Comparison of ENCODE assay signal across 18 mouse cellular contexts in genomic region chr1:174826562-174826961, GRCm38 (mm10).
DNase-seq lines count a peak whose midpoint lies in the region; ATAC-seq and TF ChIP-seq lines count a peak whose summit lies in the region.
"Had no signal": no experiment of that assay in that cellular context is flagged by ENCODE, and none has a peak within 500 bp of the region (broad histone marks: within the 10 kb centered on the region; RNA-seq: fewer than 3 reads in every experiment).

No protein-coding gene starts in this region.

- no peak overlapping the region for H3K27ac ChIP-seq in lung, postnatal 0 days (ENCODE audit: low read length)
- no peak overlapping the region for H3K27ac ChIP-seq in stomach, embryonic 15.5 days
- no peak overlapping the region for H3K27ac ChIP-seq in forebrain, embryonic 14.5 days (ENCODE audit: low read depth, low read length)
- no peak overlapping the region for H3K27ac ChIP-seq in thymus, adult 2 months (ENCODE audit: control insufficient read depth, insufficient read depth, low read length)
- H3K27ac ChIP-seq: embryonic facial prominence, embryonic 15.5 days; heart, embryonic 13.5 days had no signal

- peak; percentile 69 for DNase-seq in lung, postnatal 0 days (ENCODE audit: low spot score)
- no peak for DNase-seq in lung, adult 18-20 months
- DNase-seq in embryo, embryonic 9.5 days (ENCODE audit: extremely low spot score), result peak; percentile 19
- no peak for DNase-seq in left cerebral cortex, postnatal 14 days (ENCODE audit: low spot score in 2 of 2)
- DNase-seq in forebrain, embryonic 14.5 days (ENCODE audit: low spot score), result no peak
- DNase-seq in thymus, adult 2 months, result no peak
- DNase-seq: adrenal gland, adult 8-10 months; adrenal gland, postnatal 36 days; cerebellum, adult 8-10 months; cerebellum, postnatal 14 days; gastrocnemius, postnatal 10 days; heart, postnatal 36 days had no signal

- H3K36me3 ChIP-seq in lung, postnatal 0 days (ENCODE audit: insufficient read depth, low read length), result no peaks in the 10 kb centered on the region
- H3K36me3 ChIP-seq in stomach, embryonic 15.5 days, result no peaks in the 10 kb centered on the region
- no peaks in the 10 kb centered on the region for H3K36me3 ChIP-seq in forebrain, embryonic 14.5 days (ENCODE audit: control insufficient read depth, insufficient read depth, low read length)
- H3K36me3 ChIP-seq in thymus, adult 2 months (ENCODE audit: control insufficient read depth, insufficient read depth, low read length), result no peaks in the 10 kb centered on the region
- H3K36me3 ChIP-seq: embryonic facial prominence, embryonic 15.5 days; heart, embryonic 13.5 days had no signal

- no peak for TF ChIP-seq CTCF in lung, postnatal 0 days (IDR thresholded peaks at IDR 0.05)
- TF ChIP-seq CTCF in thymus, adult 2 months (IDR thresholded peaks at IDR 0.05; ENCODE audit: borderline replicate concordance, control insufficient read depth, extremely low read depth, insufficient read depth, low read length, poor library complexity), result no peak

- intact Hi-C loops in left cerebral cortex, postnatal 14 days (cut with DNase I), result no loop called here

- H3K4me1 ChIP-seq in lung, postnatal 0 days (ENCODE audit: insufficient read depth, low read depth, low read length), result no peaks in the 10 kb centered on the region
- H3K4me1 ChIP-seq in stomach, embryonic 15.5 days, result peaks cover 2% of the 10 kb centered on the region; the same call in 1 of the 2 replicates
- H3K4me1 ChIP-seq in forebrain, embryonic 14.5 days (ENCODE audit: control insufficient read depth, insufficient read depth, low read length), result no peaks in the 10 kb centered on the region
- H3K4me1 ChIP-seq in thymus, adult 2 months (replicated peaks; ENCODE audit: control insufficient read depth, insufficient read depth, low read length), result no peaks in the 10 kb centered on the region
- H3K4me1 ChIP-seq: embryonic facial prominence, embryonic 15.5 days had no signal

- peak; percentile 71 for ATAC-seq in lung, postnatal 0 days
- ATAC-seq in stomach, embryonic 15.5 days (ENCODE audit: insufficient read depth, low FRiP score, low read depth), result peak; percentile 72
- ATAC-seq in forebrain, embryonic 14.5 days, result no peak
- ATAC-seq: forebrain, embryonic 16.5 days; hindbrain, embryonic 16.5 days; inflammation-experienced regulatory T-cells, adult 6 months had no signal

- H3K4me3 ChIP-seq in lung, postnatal 0 days (ENCODE audit: low read depth, low read length), result no peak overlapping the region
- H3K4me3 ChIP-seq in stomach, embryonic 15.5 days (replicated peaks), result no peak overlapping the region
- H3K4me3 ChIP-seq in forebrain, embryonic 14.5 days (ENCODE audit: low read depth, low read length), result no peak overlapping the region
- no peak overlapping the region for H3K4me3 ChIP-seq in thymus, adult 2 months (ENCODE audit: control insufficient read depth, insufficient read depth, low read length)
- H3K4me3 ChIP-seq: embryonic facial prominence, embryonic 15.5 days; heart, embryonic 13.5 days had no signal

- no peak overlapping the region for H3K9ac ChIP-seq in lung, postnatal 0 days (replicated peaks; ENCODE audit: low read depth)
- H3K9ac ChIP-seq in stomach, embryonic 15.5 days, result no peak overlapping the region
- H3K9ac ChIP-seq in forebrain, embryonic 14.5 days (ENCODE audit: low read length), result no peak overlapping the region
- H3K9ac ChIP-seq: embryonic facial prominence, embryonic 15.5 days; heart, embryonic 13.5 days had no signal

- 16% methylated on average over 8 of the region's 8 CpGs for WGBS in lung, postnatal 0 days
- 20% methylated on average over 8 of the region's 8 CpGs for WGBS in stomach, embryonic 15.5 days
- WGBS in forebrain, embryonic 14.5 days, result 82% methylated on average over 8 of the region's 8 CpGs
- WGBS in thymus, adult 2 months, result 51% methylated on average over 8 of the region's 8 CpGs

- no peak for TF ChIP-seq POLR2A in thymus, adult 2 months (IDR thresholded peaks at IDR 0.05; ENCODE audit: control insufficient read depth, extremely low read depth, insufficient read depth, low read length, poor library complexity)

- H3K4me2 ChIP-seq in lung, postnatal 0 days (replicated peaks; ENCODE audit: low read depth, low read length), result no peak overlapping the region
- no peak overlapping the region for H3K4me2 ChIP-seq in stomach, embryonic 15.5 days
- H3K4me2 ChIP-seq in forebrain, embryonic 14.5 days (ENCODE audit: low read length), result no peak overlapping the region
- H3K4me2 ChIP-seq: embryonic facial prominence, embryonic 15.5 days; heart, embryonic 13.5 days had no signal

- H3K27me3 ChIP-seq in lung, postnatal 0 days (replicated peaks; ENCODE audit: insufficient read depth, low read length), result no peaks in the 10 kb centered on the region
- H3K27me3 ChIP-seq in stomach, embryonic 15.5 days (replicated peaks), result no peaks in the 10 kb centered on the region
- H3K27me3 ChIP-seq in forebrain, embryonic 14.5 days (replicated peaks; ENCODE audit: control insufficient read depth, insufficient read depth, low read length), result no peaks in the 10 kb centered on the region
- H3K27me3 ChIP-seq in thymus, adult 2 months (ENCODE audit: control insufficient read depth, insufficient read depth, low read length), result no peaks in the 10 kb centered on the region
- H3K27me3 ChIP-seq: embryonic facial prominence, embryonic 15.5 days; heart, embryonic 13.5 days had no signal

- no peaks in the 10 kb centered on the region for H3K9me3 ChIP-seq in lung, postnatal 0 days (ENCODE audit: low read length)
- H3K9me3 ChIP-seq in stomach, embryonic 15.5 days, result no peaks in the 10 kb centered on the region
- no peaks in the 10 kb centered on the region for H3K9me3 ChIP-seq in forebrain, embryonic 14.5 days (replicated peaks; ENCODE audit: control insufficient read depth, low read length)
- H3K9me3 ChIP-seq: embryonic facial prominence, embryonic 15.5 days; heart, embryonic 13.5 days had no signal

- TF ChIP-seq EP300 in lung, postnatal 0 days (IDR thresholded peaks at IDR 0.05), result peak; percentile 91

Comparison
In these comparisons a context has a peak if more than half of its experiments do, and no peak if none do; other contexts are left out.
1. DNase-seq: peak in lung, postnatal 0 days (single experiment) and embryo, embryonic 9.5 days (single experiment); none in lung, adult 18-20 months (0 of 2), left cerebral cortex, postnatal 14 days (0 of 2), forebrain, embryonic 14.5 days (single experiment) and thymus, adult 2 months (single experiment).